ENCODE assay signal across 20 mouse cellular contexts in the genomic region with DNA sequence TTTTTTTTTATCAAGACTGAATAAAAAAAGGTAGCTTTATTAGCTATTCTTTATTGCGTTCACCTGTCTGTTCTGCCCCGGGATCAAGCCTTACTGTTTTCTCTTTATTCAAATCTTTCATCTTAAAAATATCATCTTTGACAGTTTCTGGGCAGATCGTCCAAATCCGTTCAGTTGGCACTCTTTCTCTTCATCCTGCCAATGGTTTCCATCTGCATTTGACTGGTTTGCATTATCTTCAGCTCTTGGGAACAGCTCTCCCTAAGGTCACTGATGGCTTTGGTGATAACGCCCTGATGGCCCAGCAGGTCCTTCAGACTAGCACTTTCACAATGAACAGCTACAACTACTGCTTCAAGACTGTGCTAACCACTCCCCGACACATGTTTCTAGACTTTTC. TPM values are rescaled to one million over a fixed set of nuclear protein-coding genes. Genes with fewer than 3 reads are reported as not detected.
"Had no signal": no experiment of that assay in that cellular context is flagged by ENCODE, and none has a peak within 500 bp of the region (broad histone marks: within the 10 kb centered on the region; RNA-seq: fewer than 3 reads in every experiment).

No protein-coding gene starts in this region.

- H3K9me3 ChIP-seq: midbrain, embryonic 13.5 days; midbrain, embryonic 15.5 days; neural tube, embryonic 13.5 days; neural tube, embryonic 15.5 days had no signal

- ATAC-seq: midbrain, embryonic 13.5 days; midbrain, embryonic 15.5 days had no signal

- DNase-seq: lung, adult 18-20 months; lung, embryonic 14.5 days; lung, postnatal 10 days; lung, postnatal 4 days; retina, postnatal 1 day; right cerebral cortex, adult 18-20 months; right cerebral cortex, postnatal 25 days; right cerebral cortex, postnatal 4 days; spleen, adult 18-20 months; thymus, adult 18-20 months; thymus, postnatal 14 days; thymus, postnatal 36 days had no signal

- H3K4me2 ChIP-seq: lung, embryonic 14.5 days; midbrain, embryonic 11.5 days; midbrain, embryonic 13.5 days; midbrain, embryonic 15.5 days; neural tube, embryonic 13.5 days; neural tube, embryonic 15.5 days had no signal

- H3K9ac ChIP-seq: lung, embryonic 14.5 days; midbrain, embryonic 13.5 days; midbrain, embryonic 15.5 days; neural tube, embryonic 13.5 days; neural tube, embryonic 15.5 days had no signal

- H3K27ac ChIP-seq: midbrain, embryonic 13.5 days; midbrain, embryonic 15.5 days; neural tube, embryonic 13.5 days; neural tube, embryonic 15.5 days had no signal

- H3K4me3 ChIP-seq: midbrain, embryonic 13.5 days; midbrain, embryonic 15.5 days; myocyte; neural tube, embryonic 13.5 days; neural tube, embryonic 15.5 days had no signal

- H3K27me3 ChIP-seq: midbrain, embryonic 13.5 days; midbrain, embryonic 15.5 days; neural tube, embryonic 13.5 days; neural tube, embryonic 15.5 days had no signal

- H3K36me3 ChIP-seq: midbrain, embryonic 13.5 days; midbrain, embryonic 15.5 days; neural tube, embryonic 13.5 days; neural tube, embryonic 15.5 days had no signal

RNA-seq across cellular contexts. Expression of a gene that starts 35.1 kb away (rescaled TPM):
- total RNA-seq: megakaryocyte-erythroid progenitor cell, adult 5-6 weeks had no signal
- polyA plus RNA-seq: myocyte; small intestine, adult 2 months had no signal
